Mouse (Mus musculus): ENCODE measurements around the gene Bicdl1.

DNA sequence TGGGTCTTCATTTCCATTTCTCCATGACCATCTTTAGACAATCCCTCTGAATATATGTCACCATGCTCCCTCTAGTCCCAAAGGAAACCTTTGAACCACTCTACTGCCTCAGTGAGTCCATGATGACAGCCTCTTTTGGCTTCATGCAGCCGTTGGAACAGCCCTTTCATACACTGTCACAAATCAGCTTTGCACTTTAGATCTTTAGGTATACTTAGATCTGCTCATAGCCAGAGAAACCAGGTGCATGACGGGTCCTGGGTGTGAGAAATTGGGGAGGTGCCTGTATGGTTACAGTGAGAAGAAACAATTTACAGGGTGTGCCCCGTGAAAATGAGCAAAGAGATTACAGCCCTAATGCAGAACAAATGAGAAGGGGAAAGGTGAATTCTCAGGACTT, 14.3 kb downstream of the Bicdl1 start:
- TF ChIP-seq MYOG (IDR thresholded peaks at IDR 0.05; ENCODE audit: control insufficient read depth, extremely low read depth, insufficient read length): no peak
- no peak for TF ChIP-seq CTCF (IDR thresholded peaks at IDR 0.05; ENCODE audit: control insufficient read depth, insufficient read depth, insufficient read length)
- TF ChIP-seq MAX (IDR thresholded peaks at IDR 0.05): no peak
- TF ChIP-seq USF1 (IDR thresholded peaks at IDR 0.05; ENCODE audit: low read depth): no peak
- TF ChIP-seq MYOD1 (IDR thresholded peaks at IDR 0.05; ENCODE audit: control insufficient read depth, insufficient read length, low read depth): no peak
- TF ChIP-seq CEBPB (IDR thresholded peaks at IDR 0.05; ENCODE audit: low read depth): no peak
- TF ChIP-seq FOSL1 (IDR thresholded peaks at IDR 0.05; ENCODE audit: insufficient read depth, low read length, poor library complexity, severe bottlenecking): no peak
